Mouse (Mus musculus): ENCODE results near the gene Fcho2. TPM values are rescaled to one million over a fixed set of nuclear protein-coding genes. Genes with fewer than 3 reads are reported as not detected.

Gene Fcho2
- total and polyA plus RNA-seq, 3 experiments: 3.0 to 9.0 (median 5.6) TPM

- H3K4me2 ChIP-seq (ENCODE audit: insufficient read depth, low read depth, poor library complexity, severe bottlenecking): no peak overlapping the region
- H3K79me2 ChIP-seq (replicated peaks; ENCODE audit: control insufficient read depth, extremely low read depth, insufficient read depth, poor library complexity, severe bottlenecking): no peaks in the 10 kb centered on the region
- H3K9me3 ChIP-seq (replicated peaks; ENCODE audit: low read length): no peaks in the 10 kb centered on the region
- H3K4me1 ChIP-seq (ENCODE audit: control insufficient read depth in 1 of 2, insufficient read depth in 2 of 2): peaks cover 0 to 2% of the 10 kb centered on the region in 2 experiments; a peak in 2 of 4 replicates
- no peak for TF ChIP-seq POLR2A (IDR thresholded peaks at IDR 0.05; ENCODE audit: low read depth, low read length)
- TF ChIP-seq MAZ (IDR thresholded peaks at IDR 0.05; ENCODE audit: low read depth, low read length): no peak
- no peak for TF ChIP-seq MYC (IDR thresholded peaks at IDR 0.05; ENCODE audit: low read depth, low read length)
- TF ChIP-seq MXI1 (IDR thresholded peaks at IDR 0.05; ENCODE audit: low read depth, low read length): no peak
- no peaks in the 10 kb centered on the region for H3K36me3 ChIP-seq (replicated peaks in 1 of 2; ENCODE audit: control insufficient read depth in 1 of 2, insufficient read depth in 1 of 2, low read length in 1 of 2)
- no peaks in the 10 kb centered on the region for H3K27me3 ChIP-seq (replicated peaks)
- H3K9ac ChIP-seq (ENCODE audit: insufficient read depth, low read depth): no peak overlapping the region
- no peak for DNase-seq (ENCODE audit: extremely low read depth)
- no peak overlapping the region for H3K27ac ChIP-seq (ENCODE audit: insufficient read depth, low read depth)
- dilution Hi-C loops (cut with MboI; ENCODE audit: extremely low pct_ligation_motif_present, extremely low pct_unique_long_range_greater_than_20kb, low sequenced_read_pairs) (no loop called here), in situ Hi-C loops (cut with MboI; ENCODE audit: low pct_ligation_motif_present, low pct_unique_long_range_greater_than_20kb, low sequenced_read_pairs) (no loop called here)
- H3K4me3 ChIP-seq (replicated peaks in 1 of 3; ENCODE audit: low read depth in 2 of 3, low read length in 2 of 3, poor library complexity in 1 of 3): no peak overlapping the region
Observed at GRCm38 (mm10) chr13:98825574-98825973, 10.3 kb upstream of the Fcho2 start.

- Histone ChIP-seq H3K27me3 (replicated peaks) (no peaks in the 10 kb centered on the region), H3K9me3 (replicated peaks; ENCODE audit: low read length) (no peaks in the 10 kb centered on the region), H3K9ac (ENCODE audit: insufficient read depth, low read depth) (no peak overlapping the region), H3K4me1 (ENCODE audit: control insufficient read depth in 1 of 2, insufficient read depth in 2 of 2) (peaks cover 0 to 25% of the 10 kb centered on the region in 2 experiments; a peak in 2 of 4 replicates), H3K79me2 (replicated peaks; ENCODE audit: control insufficient read depth, extremely low read depth, insufficient read depth, poor library complexity, severe bottlenecking) (peaks cover 1% of the 10 kb centered on the region; the same call in 1 of the 2 replicates), H3K4me3 (replicated peaks in 1 of 3; ENCODE audit: low read depth in 2 of 3, low read length in 2 of 3, poor library complexity in 1 of 3) (no peak overlapping the region), H3K36me3 (replicated peaks in 1 of 2; ENCODE audit: control insufficient read depth in 1 of 2, insufficient read depth in 1 of 2, low read length in 1 of 2) (no peaks in the 10 kb centered on the region), H3K4me2 (ENCODE audit: insufficient read depth, low read depth, poor library complexity, severe bottlenecking) (no peak overlapping the region), H3K27ac (ENCODE audit: insufficient read depth, low read depth) (no peak overlapping the region)
- TF ChIP-seq NRF1 (IDR thresholded peaks at IDR 0.05; ENCODE audit: low read depth, low read length) (no peak), IRF4 (IDR thresholded peaks at IDR 0.05; ENCODE audit: low read depth, low read length) (no peak), UBTF (IDR thresholded peaks at IDR 0.05; ENCODE audit: low read depth, low read length) (no peak), MEF2A (IDR thresholded peaks at IDR 0.05; ENCODE audit: borderline replicate concordance, low read depth, low read length) (no peak), CTCF (conservative IDR thresholded peaks at IDR 0.05 in 1 of 2, IDR thresholded peaks at IDR 0.05 in 1 of 2; ENCODE audit: low read depth in 2 of 2, low read length in 2 of 2) (no peak), MAZ (IDR thresholded peaks at IDR 0.05; ENCODE audit: low read depth, low read length) (no peak), MAFK (IDR thresholded peaks at IDR 0.05; ENCODE audit: insufficient replicate concordance, low read length) (no peak), ETS1 (conservative IDR thresholded peaks at IDR 0.05; ENCODE audit: low read depth, low read length) (no peak)
- dilution Hi-C loops (cut with MboI; ENCODE audit: extremely low pct_ligation_motif_present, extremely low pct_unique_long_range_greater_than_20kb, low sequenced_read_pairs) (no loop called here), in situ Hi-C loops (cut with MboI; ENCODE audit: low pct_ligation_motif_present, low pct_unique_long_range_greater_than_20kb, low sequenced_read_pairs) (no loop called here)
- no peak for DNase-seq (ENCODE audit: extremely low read depth)
Observed at GRCm38 (mm10) chr13:98819094-98819493, 3.8 kb upstream of the Fcho2 start.

- Histone ChIP-seq H3K4me3 (replicated peaks in 1 of 3; ENCODE audit: low read depth in 2 of 3, low read length in 2 of 3, poor library complexity in 1 of 3) (no peak overlapping the region), H3K4me2 (ENCODE audit: insufficient read depth, low read depth, poor library complexity, severe bottlenecking) (no peak overlapping the region), H3K9me3 (replicated peaks; ENCODE audit: low read length) (no peaks in the 10 kb centered on the region), H3K36me3 (replicated peaks in 1 of 2; ENCODE audit: control insufficient read depth in 1 of 2, insufficient read depth in 1 of 2, low read length in 1 of 2) (no peaks in the 10 kb centered on the region), H3K27me3 (replicated peaks) (no peaks in the 10 kb centered on the region), H3K79me2 (replicated peaks; ENCODE audit: control insufficient read depth, extremely low read depth, insufficient read depth, poor library complexity, severe bottlenecking) (peaks cover 9% of the 10 kb centered on the region; the same call in 1 of the 2 replicates), H3K4me1 (ENCODE audit: control insufficient read depth in 1 of 2, insufficient read depth in 2 of 2) (peaks cover 0 to 29% of the 10 kb centered on the region in 2 experiments; a peak in 2 of 4 replicates), H3K27ac (ENCODE audit: insufficient read depth, low read depth) (no peak overlapping the region), H3K9ac (ENCODE audit: insufficient read depth, low read depth) (no peak overlapping the region)
- in situ Hi-C loops (cut with MboI; ENCODE audit: low pct_ligation_motif_present, low pct_unique_long_range_greater_than_20kb, low sequenced_read_pairs) (no loop called here), dilution Hi-C loops (cut with MboI; ENCODE audit: extremely low pct_ligation_motif_present, extremely low pct_unique_long_range_greater_than_20kb, low sequenced_read_pairs) (no loop called here)
- TF ChIP-seq USF2 (conservative IDR thresholded peaks at IDR 0.05; ENCODE audit: low read depth, low read length): no peak
- no peak for TF ChIP-seq UBTF (IDR thresholded peaks at IDR 0.05; ENCODE audit: low read depth, low read length)
- no peak for DNase-seq (ENCODE audit: extremely low read depth)
Observed at GRCm38 (mm10) chr13:98818205-98818604, 3.0 kb upstream of the Fcho2 start.

All from CH12.LX (cell line).